Mouse (Mus musculus) bone marrow, adult 2 months (tissue): ENCODE measurements at regions not wholly inside any gene's neighbourhood (a gene's known extent, or its start where the extent isn't known, plus 50 kb on each side); places are given as distances from the start of the nearest gene placed in this dataset.

Experiments used
- H3K27ac ChIP-seq: fragments of 200-500 bp; 2 replicates; pipeline ENCODE4 v1.5.1; 2012; ENCODE audit warnings: low read depth, mild to moderate bottlenecking, control low read depth, inconsistent platforms, low read length; ENCODE audit not compliant: control insufficient read depth, poor library complexity, insufficient read depth
- H3K4me1 ChIP-seq: fragments of 200-500 bp; 2 replicates; pipeline ENCODE4 v1.6.1; 2011; ENCODE audit warnings: low read length; ENCODE audit not compliant: control insufficient read depth, insufficient read depth
- H3K4me3 ChIP-seq: fragments of 200-500 bp; replicated peaks from 2 replicates; pipeline ENCODE3; 2011; ENCODE audit warnings: mild to moderate bottlenecking, low read depth, low read length, control low read depth; ENCODE audit not compliant: control insufficient read depth
- CTCF ChIP-seq: fragments of 200-500 bp; IDR thresholded peaks from 2 replicates; pipeline ENCODE4 v1.5.1; 2011; ENCODE audit warnings: low read length, control low read depth; ENCODE audit not compliant: control insufficient read depth, insufficient read depth
- POLR2A ChIP-seq: fragments of 200-500 bp; IDR thresholded peaks from 2 replicates; pipeline ENCODE4 v1.6.1; 2011; ENCODE audit warnings: low read depth, mild to moderate bottlenecking, control low read depth, low read length, borderline replicate concordance; ENCODE audit not compliant: control insufficient read depth
- WGBS: fragments of 180-500 bp; shearing (Covaris S2); methylation state at CpG from one replicate; pipeline ENCODE4 v1.1.7; 2018; 5-methylcytosine and 5-hydroxymethylcytosine counted together

- TF ChIP-seq POLR2A (no peak), CTCF (no peak)
- 50% methylated on average over 2 of the region's 2 CpGs for WGBS
- no peak overlapping the region for H3K4me3 ChIP-seq
- H3K27ac ChIP-seq = no peak overlapping the region
- H3K4me1 ChIP-seq = no peaks in the 10 kb centered on the region
Observed at GRCm38 (mm10) chr9:117967080-117967479, 73.2 kb upstream of the Azi2 start.

DNA sequence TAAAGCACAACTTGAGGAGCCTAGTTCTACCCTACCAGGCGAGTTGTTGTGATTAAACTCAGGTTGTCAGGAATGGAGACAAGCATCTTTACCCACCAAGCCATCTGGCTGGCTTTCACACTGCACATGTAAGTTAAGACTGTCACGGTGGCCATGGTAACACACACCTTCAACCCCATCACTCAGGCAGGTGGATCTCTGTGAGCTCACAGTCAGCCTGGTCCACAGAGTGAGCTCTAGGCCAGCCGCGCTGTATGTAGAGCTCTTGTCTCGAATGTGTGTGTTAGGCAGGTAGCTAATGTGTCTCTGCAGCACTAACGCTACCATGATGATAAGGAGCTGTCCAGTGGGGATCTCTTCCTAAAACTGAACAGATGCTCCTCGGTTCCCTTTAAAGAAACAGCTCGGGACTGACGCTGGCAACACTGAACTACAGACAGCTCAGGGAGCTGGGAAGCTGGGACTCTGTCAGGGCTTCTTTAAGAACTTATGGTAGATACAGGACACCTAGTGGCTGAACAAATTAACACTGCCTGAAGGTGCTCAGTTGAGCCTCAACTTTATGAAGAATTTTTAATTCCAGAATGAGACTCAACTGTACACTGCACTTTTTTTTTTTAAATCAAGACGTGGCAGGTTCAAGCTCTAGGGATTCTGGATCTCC lies 73.8 kb upstream of the Azi2 start:
- WGBS = 53% methylated on average over 10 of the region's 10 CpGs
- TF ChIP-seq POLR2A = no peak
- TF ChIP-seq CTCF = no peak

GRCm38 (mm10) chr9:117962088-117963030 lies 77.9 kb upstream of the Azi2 start:
- Histone ChIP-seq H3K27ac (no peak overlapping the region), H3K4me3 (no peak overlapping the region), H3K4me1 (no peaks in the 10 kb centered on the region)
- WGBS = 69% methylated on average over 9 of the region's 9 CpGs
- TF ChIP-seq POLR2A (no peak), CTCF (no peak)

More for the DNA sequence above, 73.8 kb upstream of the Azi2 start:
- Histone ChIP-seq H3K27ac (no peak overlapping the region), H3K4me1 (no peaks in the 10 kb centered on the region), H3K4me3 (no peak overlapping the region)

- Histone ChIP-seq H3K4me3 (no peak overlapping the region), H3K4me1 (no peaks in the 10 kb centered on the region), H3K27ac (no peak overlapping the region)
- 55% methylated on average over 2 of the region's 2 CpGs for WGBS
- TF ChIP-seq CTCF (no peak), POLR2A (no peak)
Observed at GRCm38 (mm10) chr9:117959845-117960244, 80.5 kb upstream of the Azi2 start.

- TF ChIP-seq CTCF = no peak
- no peak for TF ChIP-seq POLR2A
- 75% methylated on average over 2 of the region's 2 CpGs for WGBS
- Histone ChIP-seq H3K4me1 (no peaks in the 10 kb centered on the region), H3K27ac (no peak overlapping the region), H3K4me3 (no peak overlapping the region)
Observed at GRCm38 (mm10) chr9:117957195-117957594, 83.1 kb upstream of the Azi2 start.

DNA sequence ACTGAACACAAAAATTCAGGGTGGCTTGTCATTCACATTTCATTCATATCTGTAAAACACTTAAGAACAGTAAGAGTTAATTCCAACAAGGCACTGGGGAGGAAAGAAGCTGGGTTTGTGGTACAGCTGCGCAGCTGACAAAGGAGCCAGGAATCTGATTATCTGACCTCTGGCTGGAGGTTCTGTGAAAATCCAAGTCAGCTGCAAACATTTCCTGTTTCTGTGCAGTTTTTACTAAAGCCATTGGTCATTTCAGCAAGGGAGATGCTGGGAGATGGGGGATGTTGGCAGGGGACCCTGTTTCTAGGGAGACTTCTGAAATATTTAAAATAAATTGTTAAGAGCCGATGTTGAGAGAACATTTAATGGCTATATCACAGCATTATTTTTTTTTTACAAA lies 83.6 kb upstream of the Azi2 start:
- H3K27ac ChIP-seq = no peak overlapping the region
- 58% methylated on average over 2 of the region's 2 CpGs for WGBS
- H3K4me3 ChIP-seq = no peak overlapping the region
- TF ChIP-seq POLR2A (no peak), CTCF (no peak)
- H3K4me1 ChIP-seq = no peaks in the 10 kb centered on the region

GRCm38 (mm10) chr9:117927466-117927847 lies 112.8 kb upstream of the Azi2 start:
- under 1% methylated on average over 7 of the region's 7 CpGs for WGBS
- H3K27ac ChIP-seq = no peak overlapping the region
- no peak overlapping the region for H3K4me3 ChIP-seq
- H3K4me1 ChIP-seq = no peaks in the 10 kb centered on the region
- TF ChIP-seq CTCF (no peak), POLR2A (no peak)

DNA sequence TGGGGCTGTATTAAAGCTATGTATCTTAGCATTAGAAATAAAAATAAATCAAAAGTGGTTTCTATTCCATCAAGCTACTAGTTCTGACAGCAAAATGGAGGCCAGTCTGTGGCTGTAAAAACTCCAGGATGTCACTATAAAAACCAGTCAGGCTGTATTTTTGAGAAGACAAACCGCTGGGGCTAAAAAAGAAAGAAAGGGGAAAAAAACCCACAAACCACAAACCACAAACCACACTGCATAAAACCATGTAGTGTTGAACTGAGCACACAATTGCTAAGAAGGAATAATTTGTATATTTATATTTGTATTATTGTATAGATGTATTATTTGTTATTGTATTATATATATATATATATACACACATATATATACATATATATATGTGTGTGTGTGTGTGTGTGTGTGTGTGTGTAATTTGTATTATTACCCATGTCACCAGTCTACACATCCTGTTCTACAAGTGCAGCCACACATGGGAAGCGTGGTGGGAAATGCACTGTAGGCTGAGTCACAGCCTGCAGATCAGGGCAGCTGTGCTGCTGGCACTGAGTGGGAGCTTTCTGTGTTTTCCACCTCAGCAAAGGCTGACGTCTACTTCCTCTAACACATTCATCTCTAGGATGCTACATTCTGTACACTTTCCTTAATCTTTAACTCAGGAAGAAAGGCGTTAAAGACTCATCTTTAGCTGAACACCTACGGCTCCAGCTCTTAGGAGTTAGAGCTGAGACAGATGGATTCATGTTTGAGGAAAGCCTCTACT lies 113.4 kb upstream of the Azi2 start:
- Histone ChIP-seq H3K4me1 (no peaks in the 10 kb centered on the region), H3K4me3 (no peak overlapping the region), H3K27ac (no peak overlapping the region)
- 2% methylated on average over 5 of the region's 5 CpGs for WGBS
- TF ChIP-seq CTCF = no peak
- TF ChIP-seq POLR2A = no peak
